Mouse (Mus musculus): ENCODE measurements around the gene Zfp800. TPM values are rescaled to one million over a fixed set of nuclear protein-coding genes. Genes with fewer than 3 reads are reported as not detected.

Zfp800 gene
- polyA plus RNA-seq, 1 experiment from 2014 or later: 20.2 TPM

DNA sequence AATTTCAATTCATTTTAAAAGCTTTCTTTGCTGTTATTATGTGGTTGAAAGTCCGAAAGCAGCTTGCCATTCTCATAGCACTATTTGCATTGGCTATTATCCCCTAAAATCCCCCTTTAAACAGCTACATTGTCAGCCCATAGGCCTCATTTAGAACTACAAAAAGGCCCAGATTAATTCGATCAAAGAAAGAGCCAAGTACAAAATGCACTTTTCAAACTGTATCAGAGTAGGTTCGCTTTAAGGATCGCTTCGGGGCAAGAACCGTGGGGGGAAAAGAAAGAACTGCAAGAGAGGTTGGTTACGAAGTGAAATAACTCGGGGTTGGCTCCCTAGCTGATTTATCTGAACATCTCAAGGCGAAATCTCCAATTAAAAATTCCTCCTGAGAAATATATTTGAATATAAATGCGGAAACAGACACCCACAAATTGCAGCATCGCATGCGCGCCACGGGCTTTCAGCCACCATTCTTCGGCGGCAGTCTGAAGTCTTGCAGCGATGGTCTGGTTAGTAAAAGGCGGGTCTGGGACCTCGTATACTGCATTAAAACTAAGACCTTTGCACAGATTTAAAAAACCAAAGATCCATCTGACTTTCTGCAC lies 850 bp downstream of the Zfp800 start:
- peaks cover 12% of the 10 kb centered on the region for H3K27me3 ChIP-seq
- CTCF ChIA-PET: interaction anchor here (1.9 kb wide), 1 partner anchor 11 kb away, joined by 4 read pairs; no protein-coding TSS in a partner anchor
- no peak for TF ChIP-seq CTCF (IDR thresholded peaks at IDR 0.05)
- in situ Hi-C loops (cut with MboI; ENCODE audit: low pct_unique_long_range_greater_than_20kb): loop anchor here (10.0 kb wide), 1 partner anchor 732 kb away; no protein-coding TSS in a partner anchor
- DNase-seq (ENCODE audit: low read depth, low spot score) (no peak), ATAC-seq (no peak)
- POLR2A ChIA-PET: no interaction called here

DNA sequence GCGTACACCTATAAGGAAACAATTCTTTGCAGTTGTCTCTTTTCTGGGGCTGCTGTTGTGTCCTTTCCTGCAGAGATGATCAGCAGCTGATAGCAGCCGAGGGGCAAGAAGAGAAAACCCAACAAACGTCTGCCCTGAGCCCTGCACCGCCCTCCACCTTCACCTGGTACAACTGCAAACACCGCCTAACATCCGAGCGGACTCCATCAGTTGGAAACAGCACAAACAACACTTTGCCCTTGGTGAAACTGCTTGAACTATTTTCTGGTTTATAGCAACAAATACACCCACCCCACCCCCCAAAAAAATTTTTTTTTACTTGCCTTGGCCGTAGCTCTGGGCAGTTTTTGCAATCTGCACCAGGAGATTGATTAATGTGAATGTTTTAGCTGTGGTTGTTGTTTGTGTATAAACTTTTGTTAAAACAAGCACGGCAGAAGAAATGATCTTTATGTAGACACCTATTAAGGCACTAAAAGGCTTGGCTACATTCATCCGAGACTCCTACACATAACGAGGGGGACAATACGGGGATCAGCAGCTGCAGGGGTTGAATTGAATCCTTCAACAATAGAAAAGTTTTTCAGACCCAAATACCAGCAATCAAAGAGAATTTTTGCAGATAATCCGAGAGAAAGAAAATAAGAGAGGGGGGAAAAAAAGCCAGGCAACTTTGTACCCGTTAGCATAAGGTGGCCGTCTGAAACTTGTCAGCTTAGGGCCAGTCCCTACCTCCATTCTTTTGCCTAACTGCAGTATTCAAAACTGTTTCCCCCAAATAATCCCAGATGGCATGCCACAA lies 1.6 kb downstream of the Zfp800 start:
- H3K27me3 ChIP-seq: peaks cover 12% of the 10 kb centered on the region
- in situ Hi-C loops (cut with MboI; ENCODE audit: low pct_unique_long_range_greater_than_20kb): loop anchor here (10.0 kb wide), 1 partner anchor 731 kb away; no protein-coding TSS in a partner anchor
- CTCF ChIA-PET: interaction anchor here (1.9 kb wide), 1 partner anchor 10 kb away, joined by 4 read pairs; no protein-coding TSS in a partner anchor
- DNase-seq (ENCODE audit: low read depth, low spot score) (no peak), ATAC-seq (no peak)
- no peak for TF ChIP-seq CTCF (IDR thresholded peaks at IDR 0.05)
- POLR2A ChIA-PET: no interaction called here

DNA sequence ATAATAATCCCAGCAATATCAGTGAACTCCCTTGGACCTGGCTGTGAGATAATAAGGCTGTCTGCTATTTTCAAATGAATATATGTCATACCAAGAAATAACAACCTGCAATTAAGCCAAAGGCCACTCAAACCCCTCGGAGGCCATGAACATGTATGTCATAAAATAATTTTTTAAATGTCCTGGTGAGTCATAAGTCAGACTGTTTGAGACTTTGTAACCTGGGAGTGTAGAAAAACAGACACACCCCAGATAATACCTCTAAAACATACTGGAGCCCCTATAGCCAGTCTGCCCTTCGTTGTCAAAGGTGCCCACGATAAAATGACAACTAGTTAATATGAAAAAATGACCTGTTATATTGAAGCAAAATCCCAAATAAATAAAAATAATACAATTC lies 8.8 kb downstream of the Zfp800 start:
- H3K27me3 ChIP-seq: peaks cover 11% of the 10 kb centered on the region
- CTCF ChIA-PET: no interaction called here

DNA sequence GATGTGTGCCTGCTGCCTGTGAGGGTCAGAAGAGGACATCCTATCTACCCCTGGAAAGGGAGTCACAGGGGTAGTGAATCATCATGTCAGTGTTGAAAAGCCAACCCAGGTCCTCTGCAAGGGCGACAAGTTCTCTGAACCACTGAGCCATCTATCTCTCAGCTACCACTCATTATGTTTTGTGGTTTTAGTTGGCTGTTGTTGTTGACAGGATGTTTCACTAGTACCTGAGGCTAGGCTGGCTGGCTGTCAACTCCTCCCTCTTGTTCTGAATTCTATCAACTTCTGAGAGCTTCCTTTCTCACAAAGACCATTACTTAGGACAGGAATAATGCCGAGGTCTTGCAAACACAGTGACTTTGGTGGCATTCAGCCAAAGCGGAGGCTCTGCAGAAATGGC lies 12.6 kb downstream of the Zfp800 start:
- no peak for ATAC-seq
- no peak for TF ChIP-seq CTCF (IDR thresholded peaks at IDR 0.05)
- CTCF ChIA-PET: no interaction called here
- in situ Hi-C loops (cut with MboI; ENCODE audit: low pct_unique_long_range_greater_than_20kb): no loop called here
- DNase-seq (ENCODE audit: low read depth, low spot score): no peak
- H3K27me3 ChIP-seq: peaks cover 14% of the 10 kb centered on the region
- POLR2A ChIA-PET: no interaction called here

More for the DNA sequence above, 8.8 kb downstream of the Zfp800 start:
- in situ Hi-C loops (cut with MboI; ENCODE audit: low pct_unique_long_range_greater_than_20kb): no loop called here
- no peak for TF ChIP-seq CTCF (IDR thresholded peaks at IDR 0.05)
- POLR2A ChIA-PET: no interaction called here
- no peak for ATAC-seq
- no peak for DNase-seq (ENCODE audit: low read depth, low spot score)

DNA sequence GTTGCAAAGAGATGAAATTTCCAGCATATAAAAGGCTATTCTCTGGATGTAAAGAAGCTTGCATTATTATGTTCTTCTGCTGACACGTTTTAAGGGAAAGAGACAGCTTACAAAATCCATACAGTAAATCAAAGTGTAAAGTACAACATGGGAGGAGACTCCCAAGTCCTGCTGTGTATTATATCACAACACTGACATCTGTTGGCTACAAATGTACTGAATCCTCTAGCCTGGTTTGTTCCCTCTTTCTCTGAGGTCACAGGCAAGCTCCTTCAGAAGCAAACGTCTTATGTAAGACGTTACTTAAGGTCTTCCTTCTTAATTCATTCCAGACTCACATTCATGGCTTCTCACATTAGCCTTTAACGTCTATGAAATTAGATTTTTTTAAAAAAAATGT lies 15.8 kb downstream of the Zfp800 start:
- TF ChIP-seq CTCF (IDR thresholded peaks at IDR 0.05): peak; percentile 25
- in situ Hi-C loops (cut with MboI; ENCODE audit: low pct_unique_long_range_greater_than_20kb): no loop called here
- DNase-seq (ENCODE audit: low read depth, low spot score) (no peak), ATAC-seq (no peak)
- ChIA-PET POLR2A (no interaction called here), CTCF (no interaction called here)
- H3K27me3 ChIP-seq: peaks cover 11% of the 10 kb centered on the region

DNA sequence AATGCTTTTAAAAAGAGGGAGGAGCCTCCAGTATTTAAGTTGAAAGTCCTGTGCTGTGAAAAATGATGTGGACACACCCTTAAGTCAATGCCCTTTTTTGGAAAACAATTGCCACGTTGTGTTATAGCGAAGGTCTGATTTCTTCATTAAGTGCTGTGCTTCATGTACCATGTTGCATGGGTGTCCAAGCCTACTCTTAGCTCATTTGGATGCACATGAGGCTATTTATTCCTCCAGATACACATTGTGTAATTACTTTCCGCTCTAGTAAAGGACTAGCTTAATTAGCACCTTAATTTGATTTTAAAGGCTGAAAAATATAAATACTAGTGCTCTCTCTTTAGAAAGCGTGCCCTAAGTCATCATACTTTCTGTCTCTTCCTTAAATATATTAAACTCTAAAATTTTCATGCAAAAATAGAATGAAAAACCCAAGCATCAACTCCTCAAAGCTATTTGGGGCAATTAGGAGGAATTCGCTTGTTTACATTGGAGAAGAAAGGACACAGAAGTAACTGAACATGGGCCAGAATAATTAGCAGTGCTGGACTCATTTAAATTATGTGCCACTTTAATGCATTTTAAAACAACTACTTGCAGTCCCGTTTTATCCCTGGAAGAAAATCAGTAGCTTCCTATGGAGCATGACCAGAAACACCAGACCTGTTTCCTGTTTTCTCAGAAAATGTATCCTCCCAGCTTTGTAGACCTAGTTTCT lies 27.7 kb downstream of the Zfp800 start:
- H3K27me3 ChIP-seq: peaks cover 64% of the 10 kb centered on the region
- no peak for TF ChIP-seq CTCF (IDR thresholded peaks at IDR 0.05)

DNA sequence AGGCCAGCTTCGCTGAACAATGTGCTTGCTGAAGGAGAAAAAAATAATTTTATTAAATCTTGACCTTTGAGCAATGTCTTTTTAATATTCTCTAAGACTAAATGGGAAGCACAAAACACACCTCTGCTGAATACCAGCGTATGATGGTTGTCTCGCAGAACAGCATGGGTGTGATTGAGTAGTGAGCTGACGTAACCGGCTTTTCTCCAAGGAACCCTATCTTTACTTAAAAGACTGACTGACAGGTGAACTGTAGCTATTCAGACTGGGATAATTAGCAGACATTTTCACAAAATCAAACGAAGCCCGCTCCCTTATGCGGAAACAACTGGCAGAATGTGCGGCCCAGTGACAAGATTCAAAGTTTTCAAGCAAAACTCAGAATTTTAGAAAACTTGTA lies 30.2 kb downstream of the Zfp800 start:
- peaks cover 62% of the 10 kb centered on the region for H3K27me3 ChIP-seq
- in situ Hi-C loops (cut with MboI; ENCODE audit: low pct_unique_long_range_greater_than_20kb): no loop called here
- ATAC-seq: no peak
- DNase-seq (ENCODE audit: low read depth, low spot score): no peak
- ChIA-PET POLR2A (no interaction called here), CTCF (no interaction called here)
- TF ChIP-seq CTCF (IDR thresholded peaks at IDR 0.05): no peak

More for the DNA sequence above, 27.7 kb downstream of the Zfp800 start:
- ATAC-seq: no peak
- DNase-seq (ENCODE audit: low read depth, low spot score): no peak
- POLR2A ChIA-PET: no interaction called here
- CTCF ChIA-PET: no interaction called here
- in situ Hi-C loops (cut with MboI; ENCODE audit: low pct_unique_long_range_greater_than_20kb): no loop called here

DNA sequence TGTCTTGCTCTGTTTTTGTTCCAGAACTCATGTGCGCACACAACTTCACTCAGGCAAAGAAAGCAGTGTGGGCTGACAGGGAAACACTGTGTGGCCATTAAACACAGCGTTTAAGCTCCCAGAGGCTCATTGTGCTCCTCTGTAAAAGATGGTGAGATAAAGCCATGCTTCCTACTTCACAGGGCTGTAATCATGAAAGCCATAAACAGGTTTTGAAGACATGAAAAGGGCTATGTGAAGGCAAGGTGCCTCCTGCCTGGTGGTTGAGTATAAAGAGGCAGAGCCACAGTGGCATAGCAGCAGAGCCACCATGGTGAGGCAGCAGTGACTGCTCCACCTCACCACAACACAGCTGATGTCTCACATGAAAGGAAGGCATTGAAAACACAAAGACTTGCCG lies 46.7 kb downstream of the Zfp800 start:
- H3K27me3 ChIP-seq: peaks cover 33% of the 10 kb centered on the region
- in situ Hi-C loops (cut with MboI; ENCODE audit: low pct_unique_long_range_greater_than_20kb): no loop called here
- DNase-seq (ENCODE audit: low read depth, low spot score) (no peak), ATAC-seq (no peak)
- ChIA-PET POLR2A (no interaction called here), CTCF (no interaction called here)
- no peak for TF ChIP-seq CTCF (IDR thresholded peaks at IDR 0.05)

DNA sequence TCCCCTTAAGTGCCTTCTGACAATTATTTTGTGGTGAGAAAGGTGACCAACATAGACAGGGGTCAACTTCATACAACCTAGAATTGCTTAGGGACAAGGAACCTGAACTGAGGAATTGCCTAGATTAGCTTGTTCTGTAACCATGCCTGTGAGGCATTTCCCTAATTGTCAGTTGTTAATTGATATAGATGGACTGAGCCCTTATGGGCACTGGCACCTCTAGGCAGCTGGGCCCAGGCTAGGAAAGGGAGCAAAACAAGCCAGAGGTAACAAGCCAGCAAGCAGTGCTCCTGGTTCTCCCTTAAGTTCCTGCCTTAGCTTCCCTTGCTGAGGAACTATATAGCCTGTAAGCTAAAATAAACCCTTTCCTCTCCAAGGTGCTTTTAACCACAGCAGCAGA lies 52.1 kb downstream of the Zfp800 start:
- POLR2A ChIA-PET: no interaction called here
- TF ChIP-seq CTCF (IDR thresholded peaks at IDR 0.05): no peak

DNA sequence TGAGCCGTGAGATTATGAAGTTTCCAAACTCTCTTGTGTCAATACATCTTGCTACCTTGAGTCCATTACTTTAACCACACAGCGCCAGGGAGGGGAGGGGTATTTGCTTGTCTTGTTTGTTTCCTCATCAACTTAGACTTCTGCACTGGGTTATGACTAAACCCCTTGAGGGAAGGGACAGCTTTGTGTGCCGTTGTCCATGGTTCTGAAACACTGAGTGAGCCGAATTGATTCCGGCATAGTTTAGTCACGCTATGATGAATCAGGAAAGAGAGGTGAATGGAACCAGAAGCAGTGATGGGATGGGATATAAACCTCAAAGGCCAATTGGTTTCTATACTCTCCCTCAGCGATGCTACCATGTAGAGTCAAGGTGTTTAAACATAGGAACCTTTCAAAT lies 52.6 kb downstream of the Zfp800 start:
- ChIA-PET POLR2A (no interaction called here), CTCF (no interaction called here)
- H3K27me3 ChIP-seq: peaks cover 35% of the 10 kb centered on the region
- no peak for ATAC-seq
- TF ChIP-seq CTCF (IDR thresholded peaks at IDR 0.05): no peak
- in situ Hi-C loops (cut with MboI; ENCODE audit: low pct_unique_long_range_greater_than_20kb): no loop called here
- DNase-seq (ENCODE audit: low read depth, low spot score): no peak

More for the DNA sequence above, 52.1 kb downstream of the Zfp800 start:
- DNase-seq (ENCODE audit: low read depth, low spot score): no peak
- CTCF ChIA-PET: interaction anchor here (1.5 kb wide), 1 partner anchor 11 kb away, joined by 4 read pairs; no protein-coding TSS in a partner anchor
- H3K27me3 ChIP-seq: peaks cover 38% of the 10 kb centered on the region
- in situ Hi-C loops (cut with MboI; ENCODE audit: low pct_unique_long_range_greater_than_20kb): no loop called here
- no peak for ATAC-seq

DNA sequence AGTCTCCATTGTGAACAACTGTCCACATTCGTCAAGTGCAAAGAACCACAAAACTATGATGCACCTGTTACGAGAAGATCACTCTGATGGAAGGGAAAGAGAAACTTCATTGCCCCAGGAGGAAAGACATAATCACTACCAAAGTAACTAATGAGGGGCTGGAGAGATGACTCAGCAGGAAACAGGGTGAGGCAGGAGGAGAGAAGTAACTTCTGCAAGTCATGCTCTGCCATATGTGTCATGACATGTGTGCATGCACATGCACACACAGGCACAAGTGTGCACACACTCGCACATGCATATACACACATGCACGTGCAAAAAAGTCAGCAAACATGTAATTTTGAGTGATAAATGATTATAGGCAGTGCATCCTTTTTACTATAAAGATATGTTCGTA lies 54.9 kb downstream of the Zfp800 start:
- ChIA-PET POLR2A (no interaction called here), CTCF (no interaction called here)
- no peak for TF ChIP-seq CTCF (IDR thresholded peaks at IDR 0.05)
- no peak for ATAC-seq
- no peak for DNase-seq (ENCODE audit: low read depth, low spot score)
- peaks cover 30% of the 10 kb centered on the region for H3K27me3 ChIP-seq
- in situ Hi-C loops (cut with MboI; ENCODE audit: low pct_unique_long_range_greater_than_20kb): no loop called here

Measured in Patski (cell line).